Mouse (Mus musculus): ENCODE data around the gene Gm49368. TPM values are rescaled to one million over a fixed set of nuclear protein-coding genes. Genes with fewer than 3 reads are reported as not detected.

Gm49368 gene
- polyA plus RNA-seq, 1 experiment from 2014 or later: not detected

DNA sequence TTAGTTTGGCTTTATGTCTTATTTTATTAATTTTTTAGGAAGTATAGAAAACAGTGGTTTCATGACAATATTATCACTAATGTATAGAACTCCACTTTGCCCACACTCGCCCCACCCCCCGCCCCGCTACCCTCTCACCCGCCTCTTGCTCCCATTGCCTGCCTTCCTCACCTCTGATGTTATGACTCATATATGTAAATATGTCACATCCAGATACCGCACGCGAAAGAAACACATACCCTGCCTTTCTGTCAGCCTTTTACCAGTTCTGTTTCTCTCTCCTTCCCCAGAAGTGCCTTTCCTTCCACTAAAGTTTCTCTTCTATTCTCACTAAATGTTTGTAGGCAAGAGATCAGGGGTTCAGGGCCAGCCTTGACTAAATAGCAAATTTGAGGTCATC is 103.9 kb downstream of the Gm49368 start:
- no peak overlapping the region for H3K9ac ChIP-seq (ENCODE audit: low read length)
- ATAC-seq (no peak), DNase-seq (ENCODE audit: low spot score) (no peak)
- no peak overlapping the region for H3K4me2 ChIP-seq (ENCODE audit: low read length)
- H3K9me3 ChIP-seq (replicated peaks; ENCODE audit: control insufficient read depth, low read length): no peaks in the 10 kb centered on the region
- H3K27ac ChIP-seq (ENCODE audit: low read depth, low read length): no peak overlapping the region
- no peaks in the 10 kb centered on the region for H3K4me1 ChIP-seq (ENCODE audit: control insufficient read depth, insufficient read depth, low read length)
- H3K27me3 ChIP-seq (replicated peaks; ENCODE audit: control insufficient read depth, insufficient read depth, low read length): no peaks in the 10 kb centered on the region
- no peaks in the 10 kb centered on the region for H3K36me3 ChIP-seq (ENCODE audit: control insufficient read depth, insufficient read depth, low read length)
- 94% methylated on average over 7 of the region's 7 CpGs for WGBS
- no peak overlapping the region for H3K4me3 ChIP-seq (ENCODE audit: low read depth, low read length)

DNA sequence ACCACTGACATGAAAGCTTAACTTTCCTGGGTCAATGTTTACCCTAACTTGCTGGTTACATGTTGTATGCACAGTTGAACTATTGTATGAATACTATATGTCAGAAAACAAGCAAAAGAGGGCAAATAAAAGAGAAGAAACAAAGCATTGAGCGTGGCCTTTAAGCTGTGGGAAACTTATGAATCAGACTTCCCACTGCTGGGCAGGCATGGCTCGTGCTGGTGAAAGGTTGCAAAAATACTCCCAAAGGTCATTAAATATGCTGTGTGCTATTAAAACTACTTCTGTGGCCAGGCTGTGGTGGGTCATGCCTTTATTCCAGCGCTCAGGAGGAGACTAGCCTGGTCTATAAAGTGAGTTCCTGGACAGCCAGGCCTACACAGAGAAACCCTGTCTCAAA is 107.5 kb downstream of the Gm49368 start:
- Histone ChIP-seq H3K9me3 (replicated peaks; ENCODE audit: control insufficient read depth, low read length) (no peaks in the 10 kb centered on the region), H3K4me2 (ENCODE audit: low read length) (no peak overlapping the region), H3K9ac (ENCODE audit: low read length) (no peak overlapping the region), H3K27ac (ENCODE audit: low read depth, low read length) (no peak overlapping the region), H3K36me3 (ENCODE audit: control insufficient read depth, insufficient read depth, low read length) (no peaks in the 10 kb centered on the region), H3K27me3 (replicated peaks; ENCODE audit: control insufficient read depth, insufficient read depth, low read length) (no peaks in the 10 kb centered on the region), H3K4me3 (ENCODE audit: low read depth, low read length) (no peak overlapping the region), H3K4me1 (ENCODE audit: control insufficient read depth, insufficient read depth, low read length) (no peaks in the 10 kb centered on the region)
- no peak for DNase-seq (ENCODE audit: low spot score)
- WGBS: 71% methylated on average over 3 of the region's 3 CpGs
- no peak for ATAC-seq

Other genes starting within 250 kb of the Gm49368 start
- 9.7 and 11.1 TPM in 2 replicates for gene Stx4a, start 238.4 kb upstream of the Gm49368 start, polyA plus RNA-seq (2014; fragmentation: Nextera tagmentation; extraction: Ambion mirVana)
- gene Stx1b, start 238.1 kb upstream of the Gm49368 start, polyA plus RNA-seq (2014; fragmentation: Nextera tagmentation; extraction: Ambion mirVana): 15.7 and 22.3 TPM in 2 replicates
- 12.0 and 16.8 TPM in 2 replicates for gene Zfp646, start 186.5 kb upstream of the Gm49368 start, polyA plus RNA-seq (2014; fragmentation: Nextera tagmentation; extraction: Ambion mirVana)
- 24.1 and 29.1 TPM in 2 replicates for gene Zfp668, start 185.9 kb upstream of the Gm49368 start, polyA plus RNA-seq (2014; fragmentation: Nextera tagmentation; extraction: Ambion mirVana)
- gene Prss53, start 171.7 kb upstream of the Gm49368 start, polyA plus RNA-seq (2014; fragmentation: Nextera tagmentation; extraction: Ambion mirVana): 0.61 and 0.63 TPM in 2 replicates
- gene Gm21974, start 167.2 kb upstream of the Gm49368 start, polyA plus RNA-seq (2014; fragmentation: Nextera tagmentation; extraction: Ambion mirVana): not detected in 2 replicates
- gene Vkorc1, start 167.1 kb upstream of the Gm49368 start, polyA plus RNA-seq (2014; fragmentation: Nextera tagmentation; extraction: Ambion mirVana): 61.5 and 69.9 TPM in 2 replicates
- 108 and 131 TPM in 2 replicates for gene Bckdk, start 158.6 kb upstream of the Gm49368 start, polyA plus RNA-seq (2014; fragmentation: Nextera tagmentation; extraction: Ambion mirVana)
- gene Kat8, start 150.2 kb upstream of the Gm49368 start, polyA plus RNA-seq (2014; fragmentation: Nextera tagmentation; extraction: Ambion mirVana): 51.1 and 56.7 TPM in 2 replicates
- gene Prss8, start 132.6 kb upstream of the Gm49368 start, polyA plus RNA-seq (2014; fragmentation: Nextera tagmentation; extraction: Ambion mirVana): 0.17 TPM in 1 of 2 replicates, not detected in the other
- gene Prss36, start 116.0 kb upstream of the Gm49368 start, polyA plus RNA-seq (2014; fragmentation: Nextera tagmentation; extraction: Ambion mirVana): 12.3 and 12.9 TPM in 2 replicates
- gene Fus, start 95.2 kb upstream of the Gm49368 start, polyA plus RNA-seq (2014; fragmentation: Nextera tagmentation; extraction: Ambion mirVana): 55.9 and 60.1 TPM in 2 replicates
- gene Pycard, start 68.8 kb upstream of the Gm49368 start, polyA plus RNA-seq (2014; fragmentation: Nextera tagmentation; extraction: Ambion mirVana): 7.1 and 11.5 TPM in 2 replicates
- not detected in 2 replicates for gene Trim72, start 58.7 kb upstream of the Gm49368 start, polyA plus RNA-seq (2014; fragmentation: Nextera tagmentation; extraction: Ambion mirVana)
- 0.22 and 0.41 TPM in 2 replicates for gene Itgam, start within 50 bp of the Gm49368 start, polyA plus RNA-seq (2014; fragmentation: Nextera tagmentation; extraction: Ambion mirVana)
- 0.06 TPM in 1 of 2 replicates, not detected in the other for gene Itgax, start 66.9 kb downstream of the Gm49368 start, polyA plus RNA-seq (2014; fragmentation: Nextera tagmentation; extraction: Ambion mirVana)
- not detected in 2 replicates for gene Itgad, start 91.7 kb downstream of the Gm49368 start, polyA plus RNA-seq (2014; fragmentation: Nextera tagmentation; extraction: Ambion mirVana)
- gene Cox6a2, start 143.7 kb downstream of the Gm49368 start, polyA plus RNA-seq (2014; fragmentation: Nextera tagmentation; extraction: Ambion mirVana): 0.27 TPM in 1 of 2 replicates, not detected in the other
- gene Armc5, start 174.7 kb downstream of the Gm49368 start, polyA plus RNA-seq (2014; fragmentation: Nextera tagmentation; extraction: Ambion mirVana): 5.7 and 6.6 TPM in 2 replicates
- gene 9130023H24Rik, start 175.3 kb downstream of the Gm49368 start, polyA plus RNA-seq (2014; fragmentation: Nextera tagmentation; extraction: Ambion mirVana): 8.3 and 9.0 TPM in 2 replicates
- 12.4 and 17.6 TPM in 2 replicates for gene Tgfb1i1, start 184.1 kb downstream of the Gm49368 start, polyA plus RNA-seq (2014; fragmentation: Nextera tagmentation; extraction: Ambion mirVana)
- not detected in 2 replicates for gene Slc5a2, start 203.0 kb downstream of the Gm49368 start, polyA plus RNA-seq (2014; fragmentation: Nextera tagmentation; extraction: Ambion mirVana)
- 9.9 and 11.3 TPM in 2 replicates for gene BC017158, start 235.5 kb downstream of the Gm49368 start, polyA plus RNA-seq (2014; fragmentation: Nextera tagmentation; extraction: Ambion mirVana)

Data from forebrain, embryonic 14.5 days (tissue).